ENCODE assay signal across 9 mouse cellular contexts in the genomic region with DNA sequence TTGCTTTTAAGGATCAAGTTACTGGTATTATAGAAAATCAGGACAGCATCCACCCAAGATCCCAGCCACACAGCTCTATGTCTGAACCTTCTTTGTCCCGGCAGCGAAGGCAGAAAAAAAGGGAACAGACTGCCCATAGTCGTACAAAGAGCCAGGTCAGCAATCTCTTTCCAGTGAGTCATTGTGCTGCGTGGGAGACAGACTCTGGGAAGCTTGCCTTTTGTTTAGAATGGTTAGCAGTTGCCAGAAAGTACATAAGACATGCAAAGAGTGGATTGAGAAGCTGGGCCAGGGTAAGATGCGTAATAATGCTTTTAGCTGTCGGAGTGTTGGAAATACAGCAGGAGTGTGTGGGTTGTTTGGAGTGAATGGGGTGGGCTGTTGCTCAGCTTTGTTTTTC. TPM values are rescaled to one million over a fixed set of nuclear protein-coding genes. Genes with fewer than 3 reads are reported as not detected.
DNase-seq lines count a peak whose midpoint lies in the region; ATAC-seq lines count a peak whose summit lies in the region.
"Had no signal": no experiment of that assay in that cellular context is flagged by ENCODE, and none has a peak within 500 bp of the region (broad histone marks: within the 10 kb centered on the region; RNA-seq: fewer than 3 reads in every experiment).

No protein-coding gene starts in this region.

- H3K9me3 ChIP-seq in hindbrain, embryonic 16.5 days (ENCODE audit: control insufficient read depth, low read length), result no peaks in the 10 kb centered on the region
- H3K9me3 ChIP-seq: liver, embryonic 15.5 days had no signal

- WGBS in hindbrain, embryonic 16.5 days, result 45% methylated on average over 6 of the region's 6 CpGs

- ATAC-seq in hindbrain, embryonic 16.5 days, result peak; percentile 78

- 0 out of 2 replicates have a peak overlapping the region, but pooled peaks have one; percentile 23 for H3K27ac ChIP-seq in hindbrain, embryonic 16.5 days (ENCODE audit: low read depth, low read length)
- H3K27ac ChIP-seq: liver, embryonic 15.5 days had no signal

- H3K9ac ChIP-seq in hindbrain, embryonic 16.5 days (ENCODE audit: low read depth, low read length), result no peak overlapping the region
- H3K9ac ChIP-seq: liver, embryonic 15.5 days had no signal

- H3K4me1 ChIP-seq in hindbrain, embryonic 16.5 days (ENCODE audit: control insufficient read depth, insufficient read depth, low read depth, low read length), result no peaks in the 10 kb centered on the region
- H3K4me1 ChIP-seq: liver, embryonic 15.5 days had no signal

- H3K27me3 ChIP-seq in hindbrain, embryonic 16.5 days (replicated peaks; ENCODE audit: control insufficient read depth, insufficient read depth, low read length), result no peaks in the 10 kb centered on the region
- H3K27me3 ChIP-seq: liver, embryonic 15.5 days had no signal

- peak; percentile 34 to 37 for DNase-seq in cerebellum, adult 18-20 months
- no peak for DNase-seq in cerebellum, adult 8-10 months
- peak; percentile 58 for DNase-seq in ovary, adult 18-20 months (ENCODE audit: low spot score)
- no peak for DNase-seq in ovary, postnatal 10 days (ENCODE audit: low spot score)
- DNase-seq in left cerebral cortex, postnatal 36 days (ENCODE audit: low spot score in 2 of 2), result peak; percentile 65 to 67
- DNase-seq in telencephalon, adult 2 months (ENCODE audit: low read depth, low spot score), result peak; percentile 87
- no peak for DNase-seq in thymus, adult 18-20 months

- no peak overlapping the region for H3K4me2 ChIP-seq in hindbrain, embryonic 16.5 days (ENCODE audit: low read length)
- H3K4me2 ChIP-seq: liver, embryonic 15.5 days had no signal

- no peak overlapping the region for H3K4me3 ChIP-seq in hindbrain, embryonic 16.5 days (ENCODE audit: low read length)
- H3K4me3 ChIP-seq: liver, embryonic 15.5 days had no signal

- H3K36me3 ChIP-seq in hindbrain, embryonic 16.5 days (ENCODE audit: control insufficient read depth, insufficient read depth, low read length), result peaks cover 13% of the 10 kb centered on the region
- H3K36me3 ChIP-seq: liver, embryonic 15.5 days had no signal

- intact Hi-C loops in left cerebral cortex, postnatal 36 days (cut with DNase I), result no loop called here

RNA-seq across cellular contexts. Expression of a gene that starts 23.0 kb away (rescaled TPM):
- 15.6 and 16.3 TPM in 2 replicates for polyA plus RNA-seq in hindbrain, embryonic 16.5 days (2015; fragmentation: Nextera tagmentation; extraction: Ambion mirVana)
- 10 to 100 TPM; 17.0 to 19.8 TPM for total RNA-seq in left cerebral cortex, postnatal 36 days (2021)

RNA-seq across cellular contexts. Expression of a gene that starts 27.0 kb away (rescaled TPM):
- polyA plus RNA-seq in hindbrain, embryonic 16.5 days (2015; fragmentation: Nextera tagmentation; extraction: Ambion mirVana), result 55.7 and 59.5 TPM in 2 replicates
- total RNA-seq in left cerebral cortex, postnatal 36 days (2021), result 10 to 100 TPM; 27.9 to 43.2 TPM

RNA-seq across cellular contexts. Expression of a gene that starts 27.3 kb away (rescaled TPM):
- 340 and 355 TPM in 2 replicates for polyA plus RNA-seq in hindbrain, embryonic 16.5 days (2015; fragmentation: Nextera tagmentation; extraction: Ambion mirVana)
- total RNA-seq in left cerebral cortex, postnatal 36 days (2021), result 100 to 1,000 TPM; 151 to 164 TPM

RNA-seq across cellular contexts. Expression of a gene that starts 31.1 kb away (rescaled TPM):
- polyA plus RNA-seq in hindbrain, embryonic 16.5 days (2015; fragmentation: Nextera tagmentation; extraction: Ambion mirVana), result not detected in 2 replicates
- not detected for total RNA-seq in left cerebral cortex, postnatal 36 days (2021)

RNA-seq across cellular contexts. Expression of a gene that starts 44.7 kb away (rescaled TPM):
- 98.7 and 108 TPM in 2 replicates for polyA plus RNA-seq in hindbrain, embryonic 16.5 days (2015; fragmentation: Nextera tagmentation; extraction: Ambion mirVana)
- total RNA-seq in left cerebral cortex, postnatal 36 days (2021), result 10 to 100 TPM; 50.1 to 57.6 TPM

Comparison
In these comparisons a context has a peak if more than half of its experiments do, and no peak if none do; other contexts are left out.
1. DNase-seq: peak in cerebellum, adult 18-20 months (2 of 2), ovary, adult 18-20 months (single experiment), left cerebral cortex, postnatal 36 days (2 of 2) and telencephalon, adult 2 months (single experiment); none in cerebellum, adult 8-10 months (single experiment), ovary, postnatal 10 days (single experiment) and thymus, adult 18-20 months (0 of 2).